Mouse (Mus musculus) left cerebral cortex, adult 8-10 months (tissue): ENCODE data around the gene Gpr161. TPM values are rescaled to one million over a fixed set of nuclear protein-coding genes. Genes with fewer than 3 reads are reported as not detected.

Experiments
- total RNA-seq, 4 experiments: library from RNA; stranded (reverse); gene quantifications; 2 replicates each; pipeline ENCODE4 v1.2.4; 2022

Gene Gpr161
- total RNA-seq, 4 experiments from 2014 or later: 7.7 to 10.1 (median 9.0) TPM

Other genes with a start within 250 kb of the Gpr161 start
- gene Tbx19, start 135.0 kb upstream of the Gpr161 start, total RNA-seq: not detected
- gene Sft2d2, start 101.4 kb upstream of the Gpr161 start, total RNA-seq: 10 to 100 TPM; 16.4 to 20.4 (median 16.8) TPM
- 10 to 100 TPM; 60.6 to 65.5 (median 62.1) TPM for gene Tiprl, start 58.8 kb upstream of the Gpr161 start, total RNA-seq
- 10 to 100 TPM; 74.9 to 96.5 (median 84.4) TPM for gene Dcaf6, start 164.7 kb downstream of the Gpr161 start, total RNA-seq
- gene Mpc2, start 164.8 kb downstream of the Gpr161 start, total RNA-seq: 100 to 1,000 TPM in 3 of 4 experiments, 10 to 100 TPM in 1; 99.1 to 113 (median 105) TPM
- gene Adcy10, start 189.4 kb downstream of the Gpr161 start, total RNA-seq: under 1 TPM; 0.27 to 0.68 (median 0.41) TPM